Mouse (Mus musculus) thymus, adult 2 months (tissue): ENCODE data around the gene Armc5.

ENCODE experiments used
- CTCF ChIP-seq: fragments of 200-500 bp; IDR thresholded peaks from 2 replicates; pipeline ENCODE4 v1.5.1; 2012; ENCODE audit warnings: mild to moderate bottlenecking, control low read depth, low read length, moderate library complexity, borderline replicate concordance; ENCODE audit not compliant: control insufficient read depth, poor library complexity, insufficient read depth; ENCODE audit errors: extremely low read depth
- POLR2A ChIP-seq: fragments of 200-500 bp; IDR thresholded peaks from 2 replicates; pipeline ENCODE4 v1.6.1; 2012; ENCODE audit warnings: mild to moderate bottlenecking, low read length, control low read depth, moderate library complexity; ENCODE audit not compliant: control insufficient read depth, poor library complexity, insufficient read depth; ENCODE audit errors: extremely low read depth

- no peak for TF ChIP-seq CTCF
- no peak for TF ChIP-seq POLR2A
Observed at GRCm38 (mm10) chr7:128240131-128240784, 3.1 kb downstream of the Armc5 start.
